Mouse (Mus musculus) hindbrain, embryonic 10.5 days (tissue): ENCODE measurements at regions not wholly inside any gene's neighbourhood (a gene's known extent, or its start where the extent isn't known, plus 50 kb on each side); places are given as distances from the start of the nearest gene placed in this dataset.

Source experiments
- DNase-seq: peaks from one replicate; pipeline ENCODE4 v3.0.0-alpha.2; 2017; ENCODE audit warnings: low spot score
- H3K27ac ChIP-seq: fragments of 300-500 bp; sonication (generic); 2 replicates; pipeline ENCODE4 v1.5.1; 2016; ENCODE audit warnings: mild to moderate bottlenecking, moderate library complexity
- H3K27me3 ChIP-seq: fragments of 300-500 bp; sonication (generic); 2 replicates; pipeline ENCODE4 v1.6.1; 2016; ENCODE audit warnings: mild to moderate bottlenecking; ENCODE audit not compliant: poor library complexity, insufficient read depth, severe bottlenecking
- H3K36me3 ChIP-seq: fragments of 300-500 bp; sonication (generic); 2 replicates; pipeline ENCODE4 v1.6.1; 2016; ENCODE audit warnings: mild to moderate bottlenecking, moderate library complexity
- H3K4me1 ChIP-seq: fragments of 300-500 bp; sonication (generic); replicated peaks from 2 replicates; pipeline ENCODE4 v1.6.1; 2016; ENCODE audit warnings: mild to moderate bottlenecking
- H3K4me3 ChIP-seq: fragments of 300-500 bp; sonication (generic); 2 replicates; pipeline ENCODE4 v1.5.1; 2016; ENCODE audit warnings: mild to moderate bottlenecking, moderate library complexity
- H3K9me3 ChIP-seq: fragments of 300-500 bp; sonication (generic); 2 replicates; pipeline ENCODE4 v1.6.1; 2016; ENCODE audit warnings: mild to moderate bottlenecking, moderate library complexity
- WGBS: fragments of 180-500 bp; shearing (Covaris S2); methylation state at CpG from one replicate; pipeline ENCODE4 v1.1.7; 2016; 5-methylcytosine and 5-hydroxymethylcytosine counted together

DNA sequence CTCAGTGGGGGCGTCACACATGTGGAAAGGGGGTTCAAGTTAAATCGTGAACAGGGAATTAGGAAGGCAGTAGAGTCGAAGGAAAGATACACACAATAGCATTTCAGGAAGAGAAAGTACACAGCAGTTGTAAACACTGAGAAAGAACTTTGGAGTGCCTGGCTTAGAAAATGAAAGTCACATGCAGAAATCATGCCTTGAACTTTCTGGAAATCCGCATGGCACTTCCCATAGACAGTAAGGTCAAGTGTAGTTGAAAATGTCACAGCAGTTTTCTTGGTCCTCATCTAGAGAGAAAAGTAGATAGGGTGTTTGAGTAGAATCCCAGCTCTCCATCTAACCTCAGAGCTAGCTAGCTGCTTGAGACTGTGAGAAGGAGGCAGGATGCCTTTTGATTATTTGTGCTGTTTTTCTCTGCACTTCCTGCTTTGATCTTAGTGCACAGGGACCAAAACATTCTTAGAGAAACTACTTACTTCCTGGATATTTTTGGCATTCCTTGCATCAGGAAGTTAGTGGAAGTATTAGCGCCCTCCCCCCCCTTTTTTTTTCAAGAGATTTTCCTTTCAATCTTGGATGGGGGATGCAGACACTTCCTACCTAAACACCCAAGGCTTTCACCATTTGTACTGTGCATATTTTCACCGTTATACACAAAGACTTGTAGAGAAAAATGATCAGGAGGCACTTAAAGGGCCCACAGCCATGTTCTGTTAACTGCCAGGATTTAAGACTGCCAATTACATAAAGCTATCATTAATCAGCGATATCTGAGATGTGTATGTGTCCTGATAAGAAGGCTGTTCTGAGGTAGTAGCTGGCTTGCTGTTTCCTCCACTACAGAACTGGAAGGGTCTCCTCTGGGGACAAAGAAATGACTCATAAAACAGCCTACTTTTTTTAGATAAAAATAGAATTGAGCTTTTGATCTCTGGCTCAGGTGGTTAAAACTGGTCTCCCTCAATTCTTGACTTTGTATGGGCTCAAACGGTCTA lies 118.2 kb downstream of the Gm10295 start:
- 86% methylated on average over 8 of the region's 8 CpGs for WGBS
- Histone ChIP-seq H3K27ac (no peak overlapping the region), H3K27me3 (no peaks in the 10 kb centered on the region), H3K4me3 (no peak overlapping the region), H3K36me3 (no peaks in the 10 kb centered on the region), H3K4me1 (0 out of 2 replicates have a peak, but pooled peaks cover 7% of the 10 kb centered on the region), H3K9me3 (no peaks in the 10 kb centered on the region)
- DNase-seq, result no peak

DNA sequence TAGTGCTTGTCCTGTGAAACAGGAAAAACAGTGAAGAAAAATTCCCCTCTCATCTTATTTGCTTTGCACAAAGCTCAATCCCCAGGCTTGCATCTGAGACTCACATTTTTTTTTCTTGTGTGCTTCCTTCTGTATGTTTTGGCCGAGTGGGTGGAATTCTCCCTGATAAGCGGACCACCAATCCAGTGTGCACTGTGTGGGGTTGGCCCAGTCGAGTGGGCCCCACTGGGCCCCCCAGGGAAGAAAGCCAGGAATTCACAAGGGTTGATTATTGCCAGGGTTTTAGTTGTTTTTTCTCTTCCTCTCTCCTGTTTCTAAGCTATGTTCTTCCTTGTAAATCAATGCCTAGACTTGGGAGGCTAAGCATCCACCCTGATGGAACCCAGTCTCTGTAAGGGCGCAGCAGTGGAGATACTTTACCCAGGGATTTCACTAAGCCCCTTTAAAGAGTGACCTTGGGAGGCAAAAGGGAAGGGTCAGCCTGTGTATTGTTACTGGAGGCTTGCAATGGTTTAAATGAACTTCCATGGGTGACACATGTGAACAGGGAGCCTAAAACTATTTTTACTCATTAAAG lies 120.3 kb downstream of the Gm10295 start:
- no peak overlapping the region for H3K4me3 ChIP-seq
- DNase-seq, result no peak
- H3K4me1 ChIP-seq, result 0 out of 2 replicates have a peak, but pooled peaks cover 7% of the 10 kb centered on the region
- WGBS, result 73% methylated on average over 4 of the region's 4 CpGs
- no peaks in the 10 kb centered on the region for H3K27me3 ChIP-seq
- H3K9me3 ChIP-seq, result no peaks in the 10 kb centered on the region
- H3K36me3 ChIP-seq, result no peaks in the 10 kb centered on the region
- H3K27ac ChIP-seq, result no peak overlapping the region

DNA sequence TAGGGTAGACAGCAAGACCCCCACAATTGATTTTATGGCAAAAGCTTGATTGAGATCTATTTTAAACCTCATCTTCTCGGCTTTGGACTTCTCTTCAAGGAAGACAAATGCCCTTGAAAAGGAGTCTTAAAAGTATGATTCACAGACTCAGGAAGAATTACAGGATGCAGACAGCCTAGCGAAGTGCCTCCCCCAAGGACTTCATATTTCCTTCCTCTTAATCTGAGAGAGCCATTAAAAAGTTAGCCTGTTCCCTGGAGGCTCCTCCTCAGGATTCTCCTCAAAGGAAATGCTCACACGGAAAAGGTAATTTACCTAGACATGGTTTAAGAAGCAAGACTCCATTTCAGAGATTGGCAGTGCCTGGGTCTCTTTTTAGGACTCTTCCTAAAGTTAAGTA lies 122.1 kb downstream of the Gm10295 start:
- no peak for DNase-seq
- Histone ChIP-seq H3K9me3 (no peaks in the 10 kb centered on the region), H3K27me3 (no peaks in the 10 kb centered on the region), H3K27ac (no peak overlapping the region), H3K4me1 (0 out of 2 replicates have a peak, but pooled peaks cover 7% of the 10 kb centered on the region), H3K4me3 (no peak overlapping the region), H3K36me3 (no peaks in the 10 kb centered on the region)
- 85% methylated on average over 3 of the region's 3 CpGs for WGBS

DNA sequence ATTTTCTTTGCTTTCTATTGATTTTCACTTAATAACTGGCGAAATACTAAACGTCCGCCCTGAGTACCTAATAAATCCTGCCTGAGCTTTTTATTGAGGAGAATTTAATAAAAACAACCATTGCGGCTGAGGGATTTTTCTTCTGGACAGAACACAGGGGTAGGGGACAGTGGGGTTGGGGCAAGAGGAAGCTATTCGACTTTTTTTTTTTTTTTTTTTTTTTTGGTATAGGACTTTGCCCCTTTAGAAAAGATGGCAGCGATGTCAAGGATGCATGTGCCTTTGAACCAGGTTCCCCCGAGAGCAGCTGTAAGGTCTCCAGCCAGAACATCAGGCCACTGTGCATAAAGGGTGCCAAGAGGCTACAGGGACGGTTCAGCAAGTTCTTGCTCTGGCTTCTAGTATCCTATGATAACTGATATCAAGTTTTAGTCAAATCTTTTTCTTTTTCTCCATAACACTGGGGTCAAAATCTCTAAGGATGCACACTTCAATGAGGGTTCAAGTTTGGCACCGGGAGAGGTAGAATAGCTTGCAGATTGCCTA lies 126.9 kb downstream of the Gm10295 start:
- Histone ChIP-seq H3K36me3 (no peaks in the 10 kb centered on the region), H3K27ac (no peak overlapping the region), H3K9me3 (no peaks in the 10 kb centered on the region), H3K27me3 (no peaks in the 10 kb centered on the region), H3K4me3 (no peak overlapping the region), H3K4me1 (no peaks in the 10 kb centered on the region)
- no peak for DNase-seq
- 89% methylated on average over 9 of the region's 9 CpGs for WGBS

DNA sequence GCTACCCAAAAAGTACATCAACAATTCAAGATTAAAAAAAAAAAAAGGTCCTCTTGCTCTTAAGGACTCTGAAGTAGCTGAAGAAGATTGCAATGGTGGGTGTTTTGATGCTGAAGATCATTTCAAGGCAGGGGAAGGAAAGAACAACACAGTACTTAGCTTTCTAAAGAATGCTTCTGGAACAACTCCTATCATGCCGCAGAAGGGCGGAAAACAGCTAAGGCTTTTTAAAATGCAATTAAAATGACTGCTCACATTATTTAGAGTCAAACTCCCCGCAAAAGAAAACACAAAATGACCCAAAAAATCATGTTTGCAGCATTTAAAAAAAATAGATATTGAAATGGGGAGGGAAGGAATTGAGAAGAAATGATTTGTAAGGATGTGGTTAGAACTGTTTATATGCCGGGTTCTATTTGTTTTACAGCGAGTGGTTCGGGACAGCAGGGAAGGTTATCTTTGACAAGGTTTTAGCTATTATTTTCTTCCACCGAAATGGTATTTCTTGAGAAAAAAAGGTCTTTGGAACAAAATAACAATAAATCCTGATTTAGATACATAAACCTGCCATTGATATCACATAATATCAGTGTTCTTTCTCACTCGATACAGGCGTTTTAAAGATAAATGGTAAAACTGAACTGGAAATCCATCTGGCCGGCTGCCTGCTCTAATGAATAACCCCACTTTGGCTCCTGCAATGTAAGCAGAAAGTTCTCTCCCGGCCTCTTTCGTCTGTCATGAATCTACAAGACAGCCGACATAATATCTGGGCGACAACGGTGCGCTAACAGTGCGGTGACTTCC lies 127.6 kb downstream of the Gm10295 start:
- WGBS, result 91% methylated on average over 17 of the region's 17 CpGs

DNA sequence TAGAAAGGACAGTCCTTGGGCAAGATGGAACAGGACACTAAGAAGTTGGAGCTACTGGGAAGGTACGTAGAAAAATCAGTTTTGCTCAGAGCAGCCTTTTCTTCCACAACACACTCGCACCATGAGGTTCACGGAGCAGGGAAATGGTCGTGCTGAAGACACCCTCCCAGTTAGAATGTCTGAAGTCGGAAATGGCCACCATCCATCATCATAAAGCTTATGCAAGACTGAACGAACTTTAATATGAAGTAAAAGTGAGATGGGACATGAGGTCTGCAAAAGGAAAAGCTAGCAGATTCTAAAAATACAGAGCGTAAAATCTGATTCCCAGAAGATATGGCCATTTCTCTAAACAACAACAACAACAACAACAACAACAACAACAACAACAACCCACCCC lies 133.9 kb downstream of the Gm10295 start:
- Histone ChIP-seq H3K36me3 (no peaks in the 10 kb centered on the region), H3K9me3 (no peaks in the 10 kb centered on the region), H3K27ac (no peak overlapping the region), H3K4me3 (no peak overlapping the region), H3K27me3 (no peaks in the 10 kb centered on the region), H3K4me1 (no peaks in the 10 kb centered on the region)
- no peak for DNase-seq
- 89% methylated on average over 7 of the region's 7 CpGs for WGBS

More for the DNA sequence above, 127.6 kb downstream of the Gm10295 start:
- Histone ChIP-seq H3K4me3 (no peak overlapping the region), H3K9me3 (no peaks in the 10 kb centered on the region), H3K4me1 (no peaks in the 10 kb centered on the region), H3K27me3 (no peaks in the 10 kb centered on the region), H3K27ac (no peak overlapping the region), H3K36me3 (no peaks in the 10 kb centered on the region)
- DNase-seq, result no peak

DNA sequence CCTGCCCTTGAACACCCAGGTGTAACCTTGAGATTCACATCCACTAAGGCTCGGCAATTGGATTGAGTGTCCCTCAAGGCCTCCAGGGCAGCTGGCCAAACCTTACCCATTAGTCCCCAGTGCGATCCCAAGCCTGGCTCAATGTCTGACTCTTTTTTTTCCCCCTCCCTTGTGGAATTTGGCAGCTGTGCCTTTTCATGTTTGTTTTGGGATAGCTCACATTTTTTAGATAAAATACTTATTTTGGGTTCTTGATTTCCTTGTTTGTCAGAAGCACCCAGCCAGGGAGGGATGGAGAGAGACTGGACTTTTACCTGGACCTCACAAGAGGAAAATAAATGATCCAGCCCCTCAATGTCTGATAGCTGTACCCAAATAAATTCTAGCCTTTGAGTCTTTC lies 134.5 kb downstream of the Gm10295 start:
- no peak overlapping the region for H3K27ac ChIP-seq
- no peak for DNase-seq
- 69% methylated on average over 2 of the region's 2 CpGs for WGBS
- no peak overlapping the region for H3K4me3 ChIP-seq
- H3K27me3 ChIP-seq, result no peaks in the 10 kb centered on the region
- no peaks in the 10 kb centered on the region for H3K36me3 ChIP-seq
- no peaks in the 10 kb centered on the region for H3K4me1 ChIP-seq
- H3K9me3 ChIP-seq, result no peaks in the 10 kb centered on the region

DNA sequence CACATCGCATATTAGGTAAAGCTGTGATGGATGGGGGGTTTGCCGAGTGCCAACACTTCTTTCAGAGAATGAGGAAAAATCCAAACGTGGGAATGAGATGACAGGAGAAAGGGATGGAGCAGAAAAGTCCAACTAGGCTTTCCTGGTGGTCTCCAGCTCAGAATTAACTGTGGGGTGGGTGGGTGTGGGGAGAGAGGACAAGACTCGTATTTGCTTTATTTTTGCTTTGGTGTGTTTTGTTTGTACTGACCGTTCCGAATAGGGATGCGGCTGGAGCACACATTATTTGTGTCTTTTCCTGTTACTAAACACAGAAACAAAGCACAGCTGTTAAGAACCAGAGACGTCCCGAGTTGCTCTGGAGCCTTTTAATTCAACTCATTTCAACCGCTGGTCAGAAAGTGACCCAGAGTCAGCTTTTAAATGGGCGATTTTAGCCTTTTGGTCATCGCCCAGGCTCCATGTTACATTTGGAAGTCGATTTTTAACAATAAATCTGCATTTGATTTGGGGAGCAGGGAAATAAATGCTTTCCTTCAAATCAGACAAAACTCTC lies 136.7 kb downstream of the Gm10295 start:
- DNase-seq, result no peak
- 82% methylated on average over 13 of the region's 13 CpGs for WGBS
- no peak overlapping the region for H3K27ac ChIP-seq

DNA sequence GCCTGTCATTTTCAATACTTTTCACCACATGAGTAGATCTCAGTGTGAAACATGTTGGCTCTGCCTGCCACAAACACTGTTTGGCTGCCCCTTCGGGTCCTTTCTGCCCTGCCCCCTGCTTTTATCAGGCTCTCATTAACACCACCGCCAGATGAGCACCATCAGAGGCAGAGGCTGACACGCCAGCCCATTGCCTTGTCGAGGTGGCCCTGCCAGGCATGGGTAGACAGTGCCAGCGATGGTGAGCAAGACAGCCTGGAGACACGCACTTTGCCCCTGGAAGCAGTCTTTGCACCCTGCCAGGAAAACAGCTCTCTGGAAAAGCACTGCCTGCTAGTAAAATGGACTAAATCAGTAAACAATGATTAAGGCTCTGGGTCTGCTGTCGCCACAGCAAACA lies 158.2 kb downstream of the Gm10295 start:
- whole genome bisulfite sequencing, result 23% methylated on average over 7 of the region's 7 CpGs
- H3K4me3 ChIP-seq, result no peak overlapping the region
- peaks cover 13% of the 10 kb centered on the region for H3K4me1 ChIP-seq
- DNase-seq, result peak; percentile 11
- H3K9me3 ChIP-seq, result no peaks in the 10 kb centered on the region
- H3K27me3 ChIP-seq, result no peaks in the 10 kb centered on the region
- H3K27ac ChIP-seq, result peak overlapping the region; percentile 62
- H3K36me3 ChIP-seq, result no peaks in the 10 kb centered on the region

More for the DNA sequence above, 136.7 kb downstream of the Gm10295 start:
- Histone ChIP-seq H3K27me3 (no peaks in the 10 kb centered on the region), H3K4me3 (no peak overlapping the region), H3K9me3 (no peaks in the 10 kb centered on the region), H3K4me1 (no peaks in the 10 kb centered on the region), H3K36me3 (no peaks in the 10 kb centered on the region)

DNA sequence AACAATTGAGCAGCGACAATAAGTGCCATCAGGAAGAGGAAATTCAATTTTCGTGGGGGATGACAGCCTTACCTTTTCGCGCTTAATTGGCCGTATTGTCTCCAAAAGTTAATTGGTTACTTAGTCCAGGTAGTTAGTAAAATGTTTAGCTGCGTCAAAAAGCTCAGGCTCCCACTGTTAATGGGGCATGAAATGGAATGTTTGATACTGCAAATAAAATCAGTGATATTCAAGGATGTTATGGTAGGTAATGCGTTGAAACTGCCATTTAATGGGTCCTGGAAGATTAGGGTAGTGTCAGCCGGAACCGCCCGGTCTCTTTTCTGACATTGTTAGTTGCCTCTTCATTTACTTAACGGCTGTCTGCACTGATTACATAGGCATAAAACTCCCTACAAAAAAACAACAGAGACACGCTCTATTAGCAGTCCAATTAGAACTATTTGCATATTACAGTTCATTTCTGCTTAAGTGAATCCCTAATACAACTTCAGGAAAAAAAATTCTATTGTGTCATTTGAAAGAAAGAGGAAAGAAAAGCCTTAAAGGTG lies 161.0 kb downstream of the Gm10295 start:
- no peaks in the 10 kb centered on the region for H3K9me3 ChIP-seq
- no peak for DNase-seq
- peaks cover 16% of the 10 kb centered on the region for H3K4me1 ChIP-seq
- H3K4me3 ChIP-seq, result no peak overlapping the region
- WGBS, result 74% methylated on average over 12 of the region's 12 CpGs
- H3K36me3 ChIP-seq, result no peaks in the 10 kb centered on the region
- no peaks in the 10 kb centered on the region for H3K27me3 ChIP-seq
- H3K27ac ChIP-seq, result no peak overlapping the region

DNA sequence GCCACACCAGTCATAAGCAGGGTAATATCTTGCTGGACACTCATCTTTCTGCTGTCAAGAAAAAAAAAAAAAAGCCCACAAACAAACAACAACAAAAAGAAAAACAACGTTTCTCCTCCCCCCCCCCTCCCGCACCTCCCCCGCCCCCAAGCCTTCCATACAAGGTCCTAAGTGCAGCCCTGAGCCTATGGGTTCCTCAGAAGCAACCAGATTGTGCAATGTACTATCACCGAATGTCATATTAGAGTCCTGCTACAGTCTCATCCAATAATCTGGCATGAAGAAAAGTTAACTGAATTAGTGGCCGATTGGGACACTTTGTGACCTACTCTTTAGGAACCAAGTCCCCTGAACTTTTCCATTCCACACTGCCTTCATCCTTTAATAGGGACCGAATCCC lies 161.5 kb downstream of the Gm10295 start:
- no peak overlapping the region for H3K27ac ChIP-seq
- no peak for DNase-seq
- H3K4me3 ChIP-seq, result no peak overlapping the region
- no peaks in the 10 kb centered on the region for H3K9me3 ChIP-seq
- no peaks in the 10 kb centered on the region for H3K36me3 ChIP-seq
- WGBS, result 73% methylated on average over 6 of the region's 6 CpGs
- peaks cover 16% of the 10 kb centered on the region for H3K4me1 ChIP-seq
- H3K27me3 ChIP-seq, result no peaks in the 10 kb centered on the region

DNA sequence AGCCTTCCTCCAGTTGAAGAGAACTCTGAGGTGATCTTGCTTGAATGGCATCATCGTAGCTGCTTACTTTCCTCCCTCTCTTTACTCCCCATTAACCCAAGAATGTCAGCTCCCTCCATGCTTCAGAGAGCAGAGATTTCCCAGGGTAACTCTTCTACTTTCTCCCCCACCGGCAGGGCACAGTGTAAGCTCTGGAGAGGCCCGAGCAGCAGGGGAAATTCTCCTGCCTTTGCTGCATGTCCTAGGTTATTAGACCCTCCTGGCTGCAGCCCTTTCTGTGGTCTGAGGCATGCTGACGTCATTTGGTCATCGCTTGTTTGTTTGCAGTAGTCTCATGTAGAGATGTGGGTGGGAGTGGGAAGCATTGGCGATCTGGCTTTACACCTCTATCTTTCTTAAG lies 163.2 kb downstream of the Gm10295 start:
- H3K4me3 ChIP-seq, result no peak overlapping the region
- H3K27me3 ChIP-seq, result no peaks in the 10 kb centered on the region
- H3K36me3 ChIP-seq, result no peaks in the 10 kb centered on the region
- peaks cover 11% of the 10 kb centered on the region for H3K4me1 ChIP-seq
- 11% methylated on average over 6 of the region's 6 CpGs for WGBS
- peak; percentile 12 for DNase-seq
- no peaks in the 10 kb centered on the region for H3K9me3 ChIP-seq
- H3K27ac ChIP-seq, result peak overlapping the region; percentile 51; the same call in 1 of the 2 replicates
